Mouse (Mus musculus): ENCODE results near the gene Tbx15. TPM values are rescaled to one million over a fixed set of nuclear protein-coding genes. Genes with fewer than 3 reads are reported as not detected.

Gene Tbx15
- polyA plus RNA-seq, 3 experiments from 2014 or later = not detected

GRCm38 (mm10) chr3:99248831-99249550, 8.8 kb downstream of the Tbx15 start:
- no peak for ATAC-seq

GRCm38 (mm10) chr3:99249551-99249870, 9.3 kb downstream of the Tbx15 start:
- ATAC-seq = no peak

- no peak for ATAC-seq
These were observed 9.7 kb downstream of the Tbx15 start for GRCm38 (mm10) chr3:99249906-99250305.

GRCm38 (mm10) chr3:99251271-99252165, 11.3 kb downstream of the Tbx15 start:
- no peak for ATAC-seq

GRCm38 (mm10) chr3:99252461-99253091, 12.4 kb downstream of the Tbx15 start:
- ATAC-seq = no peak

DNA sequence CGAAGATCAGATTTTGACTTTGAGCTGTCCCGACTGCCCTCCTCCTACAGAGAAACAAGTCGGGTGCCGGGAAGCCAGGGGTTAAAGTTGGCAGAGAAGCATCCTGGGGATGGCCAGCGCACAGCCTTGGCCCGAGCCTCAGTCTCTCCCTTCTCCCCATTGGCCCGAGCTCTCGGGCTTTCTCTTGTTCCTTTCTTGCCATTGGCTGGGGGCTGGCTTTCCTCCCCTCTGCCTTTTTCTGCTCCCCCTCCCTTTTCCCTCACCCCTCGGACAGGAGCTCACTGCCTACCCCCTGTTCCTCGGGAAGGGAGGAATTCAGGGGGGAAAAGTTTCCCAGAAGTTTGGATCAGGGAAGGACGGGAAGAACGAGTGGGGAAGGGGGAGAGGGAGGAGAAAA, 12.9 kb downstream of the Tbx15 start:
- no peak for ATAC-seq

GRCm38 (mm10) chr3:99253497-99254451, 13.6 kb downstream of the Tbx15 start:
- no peak for ATAC-seq

GRCm38 (mm10) chr3:99254559-99255151, 14.5 kb downstream of the Tbx15 start:
- no peak for ATAC-seq

GRCm38 (mm10) chr3:99255411-99256365, 15.5 kb downstream of the Tbx15 start:
- ATAC-seq = no peak

GRCm38 (mm10) chr3:99256366-99256750, 16.2 kb downstream of the Tbx15 start:
- no peak for ATAC-seq

- ATAC-seq = no peak
These were observed 16.6 kb downstream of the Tbx15 start for GRCm38 (mm10) chr3:99256766-99257165.

DNA sequence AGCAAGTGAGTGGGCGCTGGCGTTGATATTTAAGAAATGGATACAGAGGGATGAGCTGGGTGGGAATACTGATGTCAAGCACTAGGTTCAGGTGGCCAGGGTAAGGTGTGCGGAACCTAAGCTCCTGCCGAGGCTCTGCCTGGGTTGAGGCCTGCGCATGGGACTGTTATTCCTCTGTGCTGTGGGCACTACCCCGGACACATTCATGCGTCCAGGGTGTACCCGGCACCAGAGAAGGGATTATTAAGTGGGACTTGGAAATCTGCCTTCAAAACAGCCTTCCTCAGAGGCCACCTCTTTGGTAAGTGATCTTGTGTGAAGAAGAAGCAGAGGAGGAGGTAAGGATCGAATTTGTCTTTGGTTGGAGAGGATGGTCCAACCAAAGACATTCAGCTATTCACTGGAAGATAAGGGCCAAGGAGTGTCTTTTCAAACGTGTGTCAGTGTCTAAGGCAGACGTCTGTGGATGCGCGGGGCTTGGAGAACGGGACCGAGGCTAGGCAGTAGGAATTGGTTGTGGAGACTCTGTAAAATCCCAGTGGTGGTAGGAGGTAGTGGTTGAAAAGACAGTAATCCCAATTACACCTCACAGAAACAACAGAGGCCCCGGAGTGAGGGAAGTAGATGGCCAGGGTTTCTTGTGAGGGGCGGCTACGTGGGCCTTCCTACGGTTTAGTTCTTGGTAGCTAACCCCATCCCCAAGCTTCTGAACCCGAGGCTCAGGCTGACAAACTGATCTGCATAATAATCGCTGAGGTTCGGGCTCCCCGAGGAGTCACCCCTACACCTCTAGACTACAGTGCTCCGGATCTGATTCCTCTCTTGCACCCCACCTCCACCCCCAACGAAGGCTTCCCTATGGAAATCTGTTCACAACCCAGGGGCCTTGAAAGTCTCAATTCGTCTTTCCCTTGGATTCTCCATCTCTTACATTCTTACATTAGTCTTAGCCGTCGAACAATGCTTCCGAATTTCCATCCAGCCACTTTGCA, 17.7 kb downstream of the Tbx15 start:
- no peak for ATAC-seq

DNA sequence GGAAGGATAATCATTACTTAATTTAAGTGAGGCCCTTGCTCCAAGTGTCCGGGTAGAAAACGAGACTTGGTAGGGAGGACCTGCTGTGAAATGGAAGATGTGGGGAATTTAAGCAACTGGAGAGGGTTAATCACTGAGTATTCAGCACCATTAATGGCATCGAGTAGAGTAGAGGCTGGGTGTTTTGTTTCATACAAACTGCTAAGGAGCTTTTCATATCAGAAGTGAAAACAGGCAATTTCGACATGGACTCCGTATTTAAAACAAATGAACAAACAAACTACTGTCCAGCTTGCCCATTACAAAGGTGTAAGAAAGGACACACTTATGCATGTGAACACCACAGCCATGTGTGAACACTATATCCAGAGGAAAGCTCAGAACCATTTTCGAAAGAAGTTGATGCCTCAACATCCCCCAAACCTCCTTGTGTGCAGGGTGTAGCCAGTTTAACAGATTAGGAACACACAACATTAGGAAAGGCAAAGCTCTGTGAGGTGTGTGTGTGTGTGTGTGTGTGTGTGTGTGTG, 19.6 kb downstream of the Tbx15 start:
- no peak for ATAC-seq

- no peak for ATAC-seq
These were observed 20.2 kb downstream of the Tbx15 start for GRCm38 (mm10) chr3:99260395-99260794.

GRCm38 (mm10) chr3:99261371-99261791, 21.2 kb downstream of the Tbx15 start:
- ATAC-seq = no peak

GRCm38 (mm10) chr3:99261986-99262385, 21.8 kb downstream of the Tbx15 start:
- no peak for ATAC-seq

DNA sequence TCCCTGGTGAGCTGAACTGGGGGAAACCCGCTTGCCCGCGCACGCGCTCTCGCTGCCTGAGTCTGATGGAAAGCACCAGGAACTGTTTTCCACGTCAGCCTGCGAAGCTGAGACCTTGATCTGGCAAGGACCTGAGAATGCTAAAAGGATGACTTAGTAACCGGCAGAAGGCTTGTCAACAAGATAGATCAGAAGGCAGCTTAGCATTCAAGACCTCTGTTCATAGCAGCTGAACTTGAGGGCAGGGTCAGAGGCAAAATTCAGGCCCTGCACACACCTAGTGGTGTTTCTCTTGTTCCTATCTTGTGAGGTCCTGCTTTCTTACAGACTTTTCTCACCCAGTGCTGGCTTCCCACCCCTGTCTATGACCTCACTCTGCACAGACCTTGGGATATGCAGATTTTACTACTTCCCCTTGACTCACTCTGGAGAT, 23.3 kb downstream of the Tbx15 start:
- no peak for ATAC-seq

GRCm38 (mm10) chr3:99264695-99265094, 24.5 kb downstream of the Tbx15 start:
- ATAC-seq = no peak

- no peak for ATAC-seq
These were observed 26.6 kb downstream of the Tbx15 start for GRCm38 (mm10) chr3:99266752-99267303.
